Mouse (Mus musculus) liver, adult 2 months (tissue): Measurements from ENCODE around the gene Kcnip2.

Source experiments
- CTCF ChIP-seq: fragments of 200-500 bp; IDR thresholded peaks from 2 replicates; pipeline ENCODE4 v1.5.1; 2011; ENCODE audit warnings: low read depth, low read length, control low read depth
- POLR2A ChIP-seq: fragments of 200-500 bp; IDR thresholded peaks from 2 replicates; pipeline ENCODE4 v1.6.1; 2011; ENCODE audit warnings: low read length, control low read depth; ENCODE audit not compliant: insufficient read depth; ENCODE audit errors: extremely low read depth

GRCm38 (mm10) chr19:45747028-45747867 is 68.6 kb downstream of the Kcnip2 start:
- TF ChIP-seq POLR2A: no peak
- peak; percentile 88 for TF ChIP-seq CTCF
